Mouse (Mus musculus): ENCODE data around the gene Hist1h1d.
A peak's percentile ranks its signal among the peaks of the same experiment; 100 is the strongest.

Hist1h1d gene

GRCm38 (mm10) chr13:23552962-23553361 lies at the start of gene Hist1h1d:
TSS of gene Hist1h1d (plus strand) at chr13:23553262.
- DNase-seq (ENCODE audit: low spot score) = no peak

GRCm38 (mm10) chr13:23503797-23504196 lies 49.3 kb upstream of the Hist1h1d start:
- DNase-seq (ENCODE audit: low spot score) = no peak

- no peak for DNase-seq (ENCODE audit: low spot score)
Observed at GRCm38 (mm10) chr13:23505662-23506345, 47.3 kb upstream of the Hist1h1d start.

GRCm38 (mm10) chr13:23506351-23506750 lies 46.7 kb upstream of the Hist1h1d start:
- no peak for DNase-seq (ENCODE audit: low spot score)

GRCm38 (mm10) chr13:23506819-23507515 lies 46.1 kb upstream of the Hist1h1d start:
- no peak for DNase-seq (ENCODE audit: low spot score)

GRCm38 (mm10) chr13:23510127-23510526 lies 42.9 kb upstream of the Hist1h1d start:
- DNase-seq (ENCODE audit: low spot score) = no peak

- DNase-seq (ENCODE audit: low spot score) = no peak
Observed at GRCm38 (mm10) chr13:23513517-23513916, 39.5 kb upstream of the Hist1h1d start.

GRCm38 (mm10) chr13:23515281-23515680 lies 37.8 kb upstream of the Hist1h1d start:
- no peak for DNase-seq (ENCODE audit: low spot score)

GRCm38 (mm10) chr13:23515826-23516620 lies 37.0 kb upstream of the Hist1h1d start:
- DNase-seq (ENCODE audit: low spot score) = no peak

- DNase-seq (ENCODE audit: low spot score) = no peak
Observed at GRCm38 (mm10) chr13:23516822-23517602, 36.0 kb upstream of the Hist1h1d start.

GRCm38 (mm10) chr13:23517603-23518294 lies 35.3 kb upstream of the Hist1h1d start:
- peak; percentile 72 for DNase-seq (ENCODE audit: low spot score)

- DNase-seq (ENCODE audit: low spot score) = no peak
Observed at GRCm38 (mm10) chr13:23518295-23518603, 34.8 kb upstream of the Hist1h1d start.

GRCm38 (mm10) chr13:23518885-23519284 lies 34.2 kb upstream of the Hist1h1d start:
- peak; percentile 40 for DNase-seq (ENCODE audit: low spot score)

GRCm38 (mm10) chr13:23519416-23519815 lies 33.6 kb upstream of the Hist1h1d start:
- DNase-seq (ENCODE audit: low spot score) = peak; percentile 53

GRCm38 (mm10) chr13:23521703-23522102 lies 31.4 kb upstream of the Hist1h1d start:
- peak; percentile 51 for DNase-seq (ENCODE audit: low spot score)

GRCm38 (mm10) chr13:23523976-23524375 lies 29.1 kb upstream of the Hist1h1d start:
- DNase-seq (ENCODE audit: low spot score) = no peak

- DNase-seq (ENCODE audit: low spot score) = peak; percentile 61
Observed at GRCm38 (mm10) chr13:23524654-23525053, 28.4 kb upstream of the Hist1h1d start.

- no peak for DNase-seq (ENCODE audit: low spot score)
Observed at GRCm38 (mm10) chr13:23525901-23526300, 27.2 kb upstream of the Hist1h1d start.

- DNase-seq (ENCODE audit: low spot score) = peak; percentile 75
Observed at GRCm38 (mm10) chr13:23526312-23526711, 26.8 kb upstream of the Hist1h1d start.

GRCm38 (mm10) chr13:23529005-23529404 lies 24.1 kb upstream of the Hist1h1d start:
- DNase-seq (ENCODE audit: low spot score) = no peak

- no peak for DNase-seq (ENCODE audit: low spot score)
Observed at GRCm38 (mm10) chr13:23529480-23530165, 23.4 kb upstream of the Hist1h1d start.

All from ovary, adult 18-20 months (tissue).